Mouse (Mus musculus): ENCODE data around the gene Iqcn. TPM values are rescaled to one million over a fixed set of nuclear protein-coding genes. Genes with fewer than 3 reads are reported as not detected.
A peak's percentile ranks its signal among the peaks of the same experiment; 100 is the strongest.

Iqcn gene
- total RNA-seq (2014; rRNA removed): 0.05 and 0.18 TPM in 2 replicates
- 0.05 and 0.08 TPM in 2 replicates for polyA plus RNA-seq (2015; fragmentation: Nextera tagmentation; extraction: Ambion mirVana)

GRCm38 (mm10) chr8:70703287-70703686 is at the start of gene Iqcn:
TSS of gene Iqcn (plus strand) at chr8:70703457.
- no peak within 1 kb of the TSS for H3K4me3 ChIP-seq (ENCODE audit: low read length)
- H3K9ac ChIP-seq (replicated peaks; ENCODE audit: low read length): 0 out of 2 replicates have a peak within 1 kb of the TSS, but pooled peaks have one; percentile 9
- peak within 1 kb of the TSS; percentile 61 for H3K4me2 ChIP-seq (ENCODE audit: low read depth, low read length)
- DNase-seq (ENCODE audit: low spot score) (no peak), ATAC-seq (no peak)
- no peaks in the 10 kb centered on the region for H3K27me3 ChIP-seq (ENCODE audit: insufficient read depth, low read length)
- H3K36me3 ChIP-seq (ENCODE audit: insufficient read depth, low read length): 0 out of 2 replicates have a peak, but pooled peaks cover 5% of the 10 kb centered on the region
- H3K27ac ChIP-seq: peak within 1 kb of the TSS; percentile 26; the same call in 1 of the 2 replicates
- WGBS: 96% methylated on average over 3 of the region's 3 CpGs
- no peak for TF ChIP-seq CTCF (IDR thresholded peaks at IDR 0.05; ENCODE audit: low read depth)
- peaks cover 6% of the 10 kb centered on the region; the same call in 1 of the 2 replicates for H3K4me1 ChIP-seq (ENCODE audit: insufficient read depth, low read length)
- H3K9me3 ChIP-seq (ENCODE audit: low read length): no peaks in the 10 kb centered on the region

GRCm38 (mm10) chr8:70654121-70654520 is 49.1 kb upstream of the Iqcn start:
- ATAC-seq (no peak), DNase-seq (ENCODE audit: low spot score) (no peak)
- H3K27ac ChIP-seq: no peak overlapping the region
- WGBS: 67% methylated on average over 1 of the region's 1 CpGs
- no peak overlapping the region for H3K4me3 ChIP-seq (ENCODE audit: low read length)
- no peak overlapping the region for H3K9ac ChIP-seq (replicated peaks; ENCODE audit: low read length)
- no peaks in the 10 kb centered on the region for H3K9me3 ChIP-seq (ENCODE audit: low read length)
- TF ChIP-seq CTCF (IDR thresholded peaks at IDR 0.05; ENCODE audit: low read depth): no peak
- H3K4me1 ChIP-seq (ENCODE audit: insufficient read depth, low read length): peaks cover 17% of the 10 kb centered on the region
- H3K36me3 ChIP-seq (ENCODE audit: insufficient read depth, low read length): peaks cover 34% of the 10 kb centered on the region
- H3K27me3 ChIP-seq (ENCODE audit: insufficient read depth, low read length): no peaks in the 10 kb centered on the region
- no peak overlapping the region for H3K4me2 ChIP-seq (ENCODE audit: low read depth, low read length)

- DNase-seq (ENCODE audit: low spot score): no peak
- peaks cover 10% of the 10 kb centered on the region; the same call in 1 of the 2 replicates for H3K4me1 ChIP-seq (ENCODE audit: insufficient read depth, low read length)
- no peak for TF ChIP-seq CTCF (IDR thresholded peaks at IDR 0.05; ENCODE audit: low read depth)
Measured at GRCm38 (mm10) chr8:70655469-70655868, 47.8 kb upstream of the Iqcn start.

DNA sequence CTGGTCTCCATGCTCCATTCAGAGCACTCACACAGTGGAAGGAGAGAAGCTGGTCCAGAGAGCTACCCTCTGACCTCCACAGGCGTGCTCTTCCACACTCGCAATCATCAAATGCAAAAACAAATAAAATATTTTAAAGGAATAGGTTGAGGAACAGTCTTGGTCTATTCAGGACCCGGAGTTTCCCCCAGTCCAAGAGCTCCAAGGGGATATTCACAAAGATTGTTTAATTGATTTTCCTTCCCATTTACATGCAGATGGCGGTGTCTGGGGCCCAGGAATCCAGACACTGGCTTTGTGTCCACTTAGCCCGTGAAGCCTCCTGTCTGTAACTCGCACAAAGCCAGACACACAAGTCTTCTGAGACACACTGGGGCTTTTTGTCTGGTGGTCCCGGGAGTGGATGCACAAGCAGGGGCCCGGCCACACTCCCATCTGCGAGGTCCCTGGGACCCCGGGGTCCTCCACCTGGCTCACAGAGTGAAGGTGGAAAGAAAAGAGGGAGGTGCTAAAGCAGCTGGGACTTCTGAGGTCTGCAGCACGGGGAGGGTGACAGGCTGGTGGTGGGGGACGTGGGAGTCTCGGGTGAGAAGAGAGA is 47.0 kb upstream of the Iqcn start:
- Histone ChIP-seq H3K36me3 (ENCODE audit: insufficient read depth, low read length) (peaks cover 22% of the 10 kb centered on the region), H3K27me3 (ENCODE audit: insufficient read depth, low read length) (no peaks in the 10 kb centered on the region), H3K27ac (peak overlapping the region; percentile 77), H3K4me2 (ENCODE audit: low read depth, low read length) (no peak overlapping the region), H3K4me1 (ENCODE audit: insufficient read depth, low read length) (peaks cover 10% of the 10 kb centered on the region; the same call in 1 of the 2 replicates), H3K4me3 (ENCODE audit: low read length) (no peak overlapping the region), H3K9me3 (ENCODE audit: low read length) (no peaks in the 10 kb centered on the region), H3K9ac (replicated peaks; ENCODE audit: low read length) (no peak overlapping the region)
- TF ChIP-seq CTCF (IDR thresholded peaks at IDR 0.05; ENCODE audit: low read depth): no peak
- 18% methylated on average over 13 of the region's 13 CpGs for WGBS
- DNase-seq (ENCODE audit: low spot score) (peak; percentile 58), ATAC-seq (peak; percentile 41)

More at GRCm38 (mm10) chr8:70655469-70655868, 47.8 kb upstream of the Iqcn start:
- Histone ChIP-seq H3K27me3 (ENCODE audit: insufficient read depth, low read length) (no peaks in the 10 kb centered on the region), H3K36me3 (ENCODE audit: insufficient read depth, low read length) (peaks cover 26% of the 10 kb centered on the region), H3K9me3 (ENCODE audit: low read length) (no peaks in the 10 kb centered on the region), H3K9ac (replicated peaks; ENCODE audit: low read length) (no peak overlapping the region), H3K27ac (peak overlapping the region; percentile 77), H3K4me3 (ENCODE audit: low read length) (no peak overlapping the region), H3K4me2 (ENCODE audit: low read depth, low read length) (no peak overlapping the region)
- 22% methylated on average over 2 of the region's 2 CpGs for WGBS
- ATAC-seq: no peak

GRCm38 (mm10) chr8:70657214-70657613 is 46.0 kb upstream of the Iqcn start:
- Histone ChIP-seq H3K9me3 (ENCODE audit: low read length) (no peaks in the 10 kb centered on the region), H3K27me3 (ENCODE audit: insufficient read depth, low read length) (no peaks in the 10 kb centered on the region), H3K4me3 (ENCODE audit: low read length) (no peak overlapping the region), H3K36me3 (ENCODE audit: insufficient read depth, low read length) (peaks cover 17% of the 10 kb centered on the region), H3K4me2 (ENCODE audit: low read depth, low read length) (no peak overlapping the region; the same call in 1 of the 2 replicates), H3K27ac (peak overlapping the region; percentile 77), H3K4me1 (ENCODE audit: insufficient read depth, low read length) (peaks cover 10% of the 10 kb centered on the region; the same call in 1 of the 2 replicates), H3K9ac (replicated peaks; ENCODE audit: low read length) (no peak overlapping the region)
- TF ChIP-seq CTCF (IDR thresholded peaks at IDR 0.05; ENCODE audit: low read depth): no peak
- WGBS: 91% methylated on average over 3 of the region's 3 CpGs
- DNase-seq (ENCODE audit: low spot score) (no peak), ATAC-seq (no peak)

DNA sequence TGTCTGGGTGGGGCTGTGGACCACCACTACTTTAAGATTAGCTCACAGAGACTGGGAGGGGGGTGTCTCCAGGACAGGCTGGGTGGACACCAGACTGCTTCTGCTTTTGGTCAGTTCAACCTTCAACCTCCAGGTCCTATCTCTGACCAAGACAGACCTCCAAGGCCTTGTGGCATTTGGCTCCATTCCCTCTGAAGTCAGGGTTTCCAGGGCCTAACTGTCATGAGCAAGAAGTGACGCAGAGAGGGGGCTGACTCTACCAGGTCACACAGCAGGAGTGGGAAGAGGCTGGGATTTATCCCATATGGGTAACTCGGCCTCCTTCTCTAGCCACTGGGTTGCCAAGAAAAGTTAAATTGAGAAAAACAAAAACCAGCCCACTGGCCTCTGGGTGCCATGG is 45.5 kb upstream of the Iqcn start:
- Histone ChIP-seq H3K9ac (replicated peaks; ENCODE audit: low read length) (no peak overlapping the region), H3K9me3 (ENCODE audit: low read length) (no peaks in the 10 kb centered on the region), H3K36me3 (ENCODE audit: insufficient read depth, low read length) (peaks cover 16% of the 10 kb centered on the region), H3K4me1 (ENCODE audit: insufficient read depth, low read length) (peaks cover 10% of the 10 kb centered on the region; the same call in 1 of the 2 replicates), H3K4me3 (ENCODE audit: low read length) (0 out of 2 replicates have a peak overlapping the region, but pooled peaks have one; percentile 71), H3K27ac (peak overlapping the region; percentile 77; the same call in 1 of the 2 replicates), H3K4me2 (ENCODE audit: low read depth, low read length) (peak overlapping the region; percentile 81), H3K27me3 (ENCODE audit: insufficient read depth, low read length) (no peaks in the 10 kb centered on the region)
- DNase-seq (ENCODE audit: low spot score): no peak
- TF ChIP-seq CTCF (IDR thresholded peaks at IDR 0.05; ENCODE audit: low read depth): no peak
- 25% methylated on average over 2 of the region's 2 CpGs for WGBS
- ATAC-seq: no peak
